Mouse (Mus musculus) midbrain, embryonic 16.5 days (tissue): Measurements from ENCODE around the gene Hdac8. TPM values are rescaled to one million over a fixed set of nuclear protein-coding genes. Genes with fewer than 3 reads are reported as not detected.
A peak's percentile ranks its signal among the peaks of the same experiment; 100 is the strongest.

Source experiments
- ATAC-seq: fragments of 200-750 bp; cut with Nextera tagmentation; 2 replicates; pipeline ENCODE4 v1.8.0; 2017; ENCODE audit warnings: moderate TSS enrichment
- H3K27ac ChIP-seq: fragments of 300-500 bp; sonication (generic); 2 replicates; pipeline ENCODE4 v1.5.1; 2014; ENCODE audit warnings: mild to moderate bottlenecking, low read length, mixed read lengths
- H3K27me3 ChIP-seq: fragments of 300-500 bp; sonication (generic); 2 replicates; pipeline ENCODE4 v1.6.1; 2014; ENCODE audit warnings: low read depth, low read length, mixed read lengths; ENCODE audit not compliant: control insufficient read depth, insufficient read depth
- H3K36me3 ChIP-seq: fragments of 300-500 bp; sonication (generic); 2 replicates; pipeline ENCODE4 v1.6.1; 2014; ENCODE audit warnings: mild to moderate bottlenecking, low read length, moderate library complexity, mixed read lengths; ENCODE audit not compliant: control insufficient read depth, insufficient read depth
- H3K4me1 ChIP-seq: fragments of 300-500 bp; sonication (generic); 2 replicates; pipeline ENCODE4 v1.6.1; 2014; ENCODE audit warnings: mild to moderate bottlenecking, low read length, mixed read lengths; ENCODE audit not compliant: control insufficient read depth, insufficient read depth
- H3K4me2 ChIP-seq: fragments of 300-500 bp; sonication (generic); 2 replicates; pipeline ENCODE4 v1.6.1; 2014; ENCODE audit warnings: mild to moderate bottlenecking, low read length, mixed read lengths
- H3K4me3 ChIP-seq: fragments of 300-500 bp; sonication (generic); 2 replicates; pipeline ENCODE4 v1.5.1; 2014; ENCODE audit warnings: low read depth, mild to moderate bottlenecking, low read length, moderate library complexity, mixed read lengths
- H3K9ac ChIP-seq: fragments of 300-500 bp; sonication (generic); 2 replicates; pipeline ENCODE4 v1.6.1; 2014; ENCODE audit warnings: low read depth, low read length, mixed read lengths
- H3K9me3 ChIP-seq: fragments of 300-500 bp; sonication (generic); replicated peaks from 2 replicates; pipeline ENCODE4 v1.6.1; 2014; ENCODE audit warnings: mild to moderate bottlenecking, low read length, mixed read lengths; ENCODE audit not compliant: control insufficient read depth, poor library complexity, severe bottlenecking
- WGBS: fragments of 180-500 bp; shearing (Covaris S2); extraction: QIAGEN DNeasy Blood & Tissue Kit; methylation state at CpG from one replicate; pipeline ENCODE4 v1.1.7; 2014; 5-methylcytosine and 5-hydroxymethylcytosine counted together
- polyA plus RNA-seq: library from polyadenylated mRNA; unstranded; fragments of >200 nt; fragmentation: Nextera tagmentation; extraction: Ambion mirVana; gene quantifications from 2 replicates; pipeline ENCODE4 v1.2.1, GENCODE M21; 2015

Hdac8 gene
- polyA plus RNA-seq, 1 experiment from 2014 or later: 8.3 TPM

DNA sequence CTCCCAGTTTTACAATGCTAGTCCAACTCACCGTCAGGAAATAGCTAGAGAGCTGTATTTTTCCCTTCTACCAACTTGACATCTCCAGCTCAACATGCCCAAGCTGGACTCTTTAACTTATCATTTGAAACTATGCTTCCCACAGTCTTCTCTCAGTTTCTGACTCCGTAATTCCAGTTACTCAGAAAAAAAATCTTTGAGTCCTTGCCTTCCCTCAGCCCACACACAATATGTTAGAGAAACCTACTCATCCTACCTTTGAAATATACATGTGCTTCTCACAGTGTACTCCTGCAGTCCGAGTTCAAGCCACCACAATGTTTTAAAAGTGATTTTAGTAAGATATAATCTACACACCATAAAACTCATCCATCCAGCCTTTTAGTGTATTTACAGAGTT, 151.7 kb downstream of the Hdac8 start:
- Histone ChIP-seq H3K9me3 (no peaks in the 10 kb centered on the region), H3K36me3 (no peaks in the 10 kb centered on the region), H3K4me2 (no peak overlapping the region), H3K27me3 (peaks cover 5% of the 10 kb centered on the region), H3K4me3 (no peak overlapping the region), H3K4me1 (peaks cover 3% of the 10 kb centered on the region; the same call in 1 of the 2 replicates), H3K27ac (no peak overlapping the region), H3K9ac (no peak overlapping the region)
- ATAC-seq: no peak
- 90% methylated on average over 3 of the region's 3 CpGs for WGBS

DNA sequence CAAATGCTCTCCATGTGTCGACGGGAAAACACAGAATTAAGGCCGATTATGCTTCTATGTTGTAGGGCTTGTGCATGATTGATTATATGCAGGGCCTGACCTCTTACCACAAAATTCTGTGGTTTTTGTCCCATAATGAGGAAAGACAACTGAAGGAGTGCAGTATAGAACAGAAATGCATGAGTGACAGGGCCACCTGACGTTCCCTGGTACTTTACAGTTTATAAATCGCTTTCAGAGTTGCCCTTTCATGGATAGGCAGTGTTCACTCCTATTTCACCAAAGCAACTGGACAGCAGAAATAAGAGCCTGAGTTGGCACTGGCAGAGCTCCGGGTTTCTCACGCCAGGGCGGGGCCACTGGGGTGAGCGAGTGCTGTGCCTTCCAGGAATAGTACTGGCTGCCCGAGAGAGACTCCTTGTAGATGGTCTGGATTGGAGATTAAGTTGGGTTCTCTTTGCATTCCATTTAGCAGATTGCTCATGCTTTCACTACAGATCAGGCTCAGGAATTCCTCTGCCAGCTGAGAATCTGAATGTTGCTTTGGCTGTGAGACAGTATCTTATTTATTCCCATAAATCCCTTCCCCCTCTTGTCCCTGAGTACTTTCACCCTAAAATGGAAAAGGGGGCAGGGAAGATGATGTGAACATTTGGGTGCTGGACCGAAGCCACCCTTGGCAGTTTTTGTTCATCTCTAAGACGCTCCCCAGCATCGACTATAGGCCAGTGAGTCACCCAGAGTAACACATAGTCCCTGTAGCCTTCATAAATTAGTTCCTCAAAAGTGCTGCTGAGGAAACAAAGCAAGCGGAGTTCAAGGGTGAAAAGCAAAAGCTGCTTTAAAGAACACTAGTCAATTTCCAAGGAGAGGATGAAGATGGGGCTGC, 155.1 kb downstream of the Hdac8 start:
- Histone ChIP-seq H3K9ac (no peak overlapping the region), H3K4me1 (peaks cover 3% of the 10 kb centered on the region; the same call in 1 of the 2 replicates), H3K27ac (no peak overlapping the region), H3K4me2 (no peak overlapping the region), H3K36me3 (no peaks in the 10 kb centered on the region), H3K27me3 (peaks cover 9% of the 10 kb centered on the region), H3K4me3 (no peak overlapping the region), H3K9me3 (no peaks in the 10 kb centered on the region)
- 65% methylated on average over 14 of the region's 14 CpGs for WGBS
- ATAC-seq: 0 out of 2 replicates have a peak, but pooled peaks have one; percentile 11

DNA sequence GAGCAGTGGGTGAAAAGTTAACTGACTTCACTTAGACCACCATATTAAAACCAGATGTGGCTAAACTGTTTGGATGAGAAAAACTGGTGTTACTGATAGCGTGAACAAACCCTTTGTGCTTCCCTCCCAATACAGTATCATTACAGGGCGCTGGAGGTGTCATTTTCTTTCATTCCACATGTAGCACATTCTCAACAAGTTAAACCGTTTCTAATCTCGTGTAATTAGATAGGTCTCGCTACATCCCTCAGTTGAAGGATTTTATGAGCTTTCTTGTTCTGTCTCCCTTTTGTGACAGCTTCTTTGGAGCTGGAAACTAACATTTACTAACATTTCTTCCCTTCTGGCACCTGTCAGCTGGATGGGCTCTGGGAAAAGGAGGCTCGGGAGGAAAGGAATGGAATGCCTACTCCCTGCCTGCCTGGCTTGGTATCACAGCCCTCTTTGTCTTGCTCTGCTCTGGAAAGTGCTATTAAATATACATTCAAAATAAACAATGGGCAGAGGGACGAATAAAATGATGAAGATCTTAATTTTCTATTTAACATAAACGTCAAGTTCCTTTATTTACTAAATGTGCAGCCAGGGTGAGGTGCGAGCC, 156.2 kb downstream of the Hdac8 start:
- WGBS: 32% methylated on average over 9 of the region's 9 CpGs
- Histone ChIP-seq H3K4me3 (no peak overlapping the region), H3K4me1 (peaks cover 3% of the 10 kb centered on the region; the same call in 1 of the 2 replicates), H3K27me3 (peaks cover 16% of the 10 kb centered on the region), H3K9ac (no peak overlapping the region), H3K36me3 (no peaks in the 10 kb centered on the region), H3K4me2 (no peak overlapping the region), H3K27ac (no peak overlapping the region), H3K9me3 (no peaks in the 10 kb centered on the region)
- no peak for ATAC-seq

DNA sequence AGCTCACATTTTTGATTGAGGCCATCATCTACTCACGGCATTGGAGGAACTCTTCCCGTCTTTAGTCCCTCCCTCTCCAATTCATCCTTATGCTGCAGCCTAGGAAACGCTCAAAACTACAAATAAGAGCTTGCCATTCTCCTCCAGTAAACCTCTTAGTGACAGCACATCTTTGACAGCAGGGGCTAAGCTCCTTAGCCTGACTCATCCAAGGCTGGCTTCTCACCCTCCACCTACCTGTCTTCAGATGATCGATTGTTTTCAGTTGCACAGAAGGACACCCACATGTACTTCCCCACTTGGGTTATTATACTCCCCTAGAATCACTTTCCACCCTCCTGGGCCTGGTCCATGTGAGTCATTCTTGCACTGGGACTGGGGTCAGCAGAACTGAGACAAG, 163.5 kb downstream of the Hdac8 start:
- no peaks in the 10 kb centered on the region for H3K4me1 ChIP-seq
- no peak overlapping the region for H3K27ac ChIP-seq
- no peaks in the 10 kb centered on the region for H3K9me3 ChIP-seq
- H3K4me3 ChIP-seq: no peak overlapping the region
- no peak overlapping the region for H3K9ac ChIP-seq
- WGBS: 37% methylated on average over 4 of the region's 4 CpGs
- ATAC-seq: 0 out of 2 replicates have a peak, but pooled peaks have one; percentile 28
- H3K27me3 ChIP-seq: peaks cover 13% of the 10 kb centered on the region
- no peak overlapping the region for H3K4me2 ChIP-seq
- H3K36me3 ChIP-seq: no peaks in the 10 kb centered on the region

DNA sequence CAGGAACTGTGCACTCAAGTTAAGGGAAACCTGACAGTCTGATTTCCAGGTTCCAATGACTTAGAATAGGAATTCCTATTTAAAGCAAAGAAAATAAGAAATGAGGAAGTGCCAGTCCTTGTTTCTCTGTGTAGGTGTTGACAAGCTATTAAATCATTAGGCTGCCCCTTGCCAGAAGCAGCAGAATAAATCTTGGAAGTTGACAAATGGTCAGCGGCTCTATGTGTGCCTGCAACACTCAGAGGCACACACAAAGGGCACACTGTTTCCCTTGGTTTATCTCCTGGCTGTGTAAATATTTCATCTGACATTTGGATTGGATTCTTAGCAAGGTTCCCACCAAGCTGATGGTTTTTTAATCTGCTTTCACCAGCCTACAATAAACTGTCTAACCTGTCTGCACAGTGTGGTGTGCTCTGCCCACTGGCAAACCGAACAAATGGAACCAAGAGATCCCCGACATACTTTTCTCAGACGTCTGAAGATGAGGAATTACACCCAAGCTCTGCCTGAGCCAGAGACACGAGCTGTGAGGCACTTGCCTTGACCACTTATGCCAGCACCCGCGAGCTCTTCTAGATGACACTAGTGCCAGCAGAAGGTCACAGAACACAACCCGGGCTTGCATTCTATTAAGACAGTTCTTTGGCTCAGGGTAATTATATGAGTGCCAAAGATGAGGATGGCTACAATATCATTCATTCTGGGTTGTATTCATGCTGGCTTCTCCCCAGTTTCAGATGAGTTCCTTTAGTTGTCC, 165.6 kb downstream of the Hdac8 start:
- no peak for ATAC-seq
- Histone ChIP-seq H3K9me3 (no peaks in the 10 kb centered on the region), H3K27ac (no peak overlapping the region), H3K27me3 (0 out of 2 replicates have a peak, but pooled peaks cover 4% of the 10 kb centered on the region), H3K9ac (no peak overlapping the region), H3K4me2 (no peak overlapping the region), H3K4me1 (no peaks in the 10 kb centered on the region), H3K4me3 (no peak overlapping the region), H3K36me3 (no peaks in the 10 kb centered on the region)
- 70% methylated on average over 8 of the region's 8 CpGs for WGBS

DNA sequence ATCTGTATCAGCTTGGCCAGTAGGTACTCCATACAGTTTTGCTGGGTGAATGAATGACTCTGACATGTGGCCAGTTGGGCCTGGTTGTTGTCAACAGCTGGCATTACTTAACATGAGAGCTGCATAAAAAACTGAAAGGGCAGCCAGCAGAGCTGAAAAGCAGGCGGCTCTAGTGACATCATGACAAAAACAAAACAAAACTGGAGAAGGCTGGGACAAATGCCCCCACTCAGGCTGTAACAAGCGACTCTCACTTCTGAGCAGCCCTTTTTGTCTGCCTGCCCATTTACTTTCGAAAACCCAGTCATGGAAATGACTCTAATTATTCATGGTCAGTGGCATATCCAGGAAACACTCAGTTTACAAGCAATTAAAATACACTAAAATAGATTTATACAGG, 185.5 kb downstream of the Hdac8 start:
- H3K4me1 ChIP-seq: no peaks in the 10 kb centered on the region
- H3K9ac ChIP-seq: no peak overlapping the region
- no peak overlapping the region for H3K4me3 ChIP-seq
- 66% methylated on average over 3 of the region's 3 CpGs for WGBS
- no peak for ATAC-seq
- no peak overlapping the region for H3K4me2 ChIP-seq
- peaks cover 7% of the 10 kb centered on the region for H3K27me3 ChIP-seq
- no peak overlapping the region for H3K27ac ChIP-seq
- no peaks in the 10 kb centered on the region for H3K9me3 ChIP-seq
- no peaks in the 10 kb centered on the region for H3K36me3 ChIP-seq

DNA sequence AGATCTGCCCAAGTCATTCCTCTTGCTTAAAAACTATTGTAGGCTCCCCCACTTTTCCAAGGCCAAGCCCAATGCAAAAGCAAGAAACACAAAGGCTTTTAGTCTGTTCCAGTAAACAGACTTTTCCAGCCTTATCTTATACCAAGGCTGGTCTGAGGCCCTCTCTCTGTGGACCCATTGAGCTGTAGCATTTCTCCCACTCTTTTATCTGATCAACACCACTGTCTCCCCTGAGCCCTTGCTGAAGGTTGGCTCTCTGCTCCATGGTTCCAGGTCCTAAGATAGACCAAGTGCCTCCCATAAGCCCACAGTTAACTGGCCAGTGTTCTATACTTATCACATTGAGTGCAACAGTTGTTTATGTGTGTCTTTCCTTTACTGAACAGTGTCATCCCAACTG, 185.9 kb downstream of the Hdac8 start:
- no peak for ATAC-seq
- H3K27ac ChIP-seq: no peak overlapping the region
- peaks cover 7% of the 10 kb centered on the region for H3K27me3 ChIP-seq
- H3K9ac ChIP-seq: no peak overlapping the region
- H3K4me1 ChIP-seq: no peaks in the 10 kb centered on the region
- no peak overlapping the region for H3K4me2 ChIP-seq
- H3K9me3 ChIP-seq: no peaks in the 10 kb centered on the region
- H3K4me3 ChIP-seq: no peak overlapping the region
- no peaks in the 10 kb centered on the region for H3K36me3 ChIP-seq

DNA sequence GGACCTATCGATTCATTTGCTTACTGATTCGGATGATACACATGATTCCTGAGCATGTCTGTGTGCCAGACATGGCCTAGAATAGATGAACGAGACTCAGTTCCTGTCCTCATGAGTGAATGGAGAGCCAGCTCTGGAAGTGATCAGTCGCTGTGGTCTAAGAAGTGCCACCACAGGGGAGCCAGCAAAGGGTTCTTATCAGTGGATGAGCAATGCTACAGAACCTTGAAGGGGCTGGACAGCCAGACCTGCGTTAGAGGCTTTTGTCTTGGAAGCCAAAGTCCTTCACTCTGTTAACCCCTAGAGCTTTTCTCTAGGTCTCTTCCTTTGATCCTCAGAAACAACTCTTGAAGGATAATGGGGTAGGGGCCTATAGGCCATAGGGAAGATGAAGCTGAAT, 186.4 kb downstream of the Hdac8 start:
- H3K27me3 ChIP-seq: peaks cover 7% of the 10 kb centered on the region
- no peak for ATAC-seq

More for the DNA sequence above, 186.4 kb downstream of the Hdac8 start:
- Histone ChIP-seq H3K9ac (no peak overlapping the region), H3K4me3 (no peak overlapping the region), H3K9me3 (no peaks in the 10 kb centered on the region), H3K27ac (no peak overlapping the region), H3K36me3 (no peaks in the 10 kb centered on the region), H3K4me2 (no peak overlapping the region), H3K4me1 (no peaks in the 10 kb centered on the region)
- WGBS: 87% methylated on average over 5 of the region's 5 CpGs
